11 mouse cellular contexts compared by ENCODE assay signal in the genomic region with DNA sequence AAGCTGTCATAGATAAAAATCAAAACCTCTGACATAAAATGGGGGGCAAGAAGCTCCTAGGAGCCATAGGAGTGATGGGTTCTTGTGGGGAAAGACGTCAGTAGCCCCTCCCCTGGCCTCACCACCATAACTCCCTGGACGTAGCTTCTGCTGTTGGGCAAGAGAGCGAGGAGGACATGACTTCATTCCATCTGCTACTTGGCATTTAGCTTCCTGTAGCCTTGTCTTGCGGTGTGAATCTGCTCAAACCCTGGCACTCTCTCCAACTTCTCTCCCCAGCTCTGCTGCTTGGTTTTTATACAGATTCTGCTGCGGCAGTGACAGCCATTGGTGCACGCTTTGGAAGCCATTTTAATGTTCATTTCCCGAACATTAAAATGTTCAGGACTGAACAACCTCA.
"Had no signal": no experiment of that assay in that cellular context is flagged by ENCODE, and none has a peak within 500 bp of the region (broad histone marks: within the 10 kb centered on the region; RNA-seq: fewer than 3 reads in every experiment).

No protein-coding gene starts in this region.

- H3K27ac ChIP-seq: limb, embryonic 15.5 days; liver, embryonic 12.5 days; midbrain, embryonic 12.5 days had no signal

- H3K36me3 ChIP-seq: limb, embryonic 15.5 days; liver, embryonic 12.5 days; midbrain, embryonic 12.5 days had no signal

- H3K27me3 ChIP-seq: limb, embryonic 15.5 days; liver, embryonic 12.5 days; megakaryocyte, embryonic 14.5 days; midbrain, embryonic 12.5 days had no signal

- H3K4me2 ChIP-seq: limb, embryonic 15.5 days; liver, embryonic 12.5 days; lung, embryonic 14.5 days; midbrain, embryonic 12.5 days had no signal

- DNase-seq: kidney, postnatal 10 days; lung, embryonic 14.5 days; lung, postnatal 10 days; lung, postnatal 4 days; right cerebral cortex, postnatal 25 days; thymus, postnatal 36 days had no signal

- H3K9me3 ChIP-seq: limb, embryonic 15.5 days; liver, embryonic 12.5 days; midbrain, embryonic 12.5 days had no signal

- H3K9ac ChIP-seq: limb, embryonic 15.5 days; liver, embryonic 12.5 days; lung, embryonic 14.5 days; midbrain, embryonic 12.5 days had no signal

- H3K4me1 ChIP-seq: limb, embryonic 15.5 days; liver, embryonic 12.5 days; megakaryocyte, embryonic 14.5 days; midbrain, embryonic 12.5 days had no signal

- H3K4me3 ChIP-seq: limb, embryonic 15.5 days; liver, embryonic 12.5 days; megakaryocyte, embryonic 14.5 days; midbrain, embryonic 12.5 days had no signal

- ATAC-seq: liver, embryonic 12.5 days; midbrain, embryonic 16.5 days had no signal
